Mouse (Mus musculus): ENCODE results near the gene Rbm10. TPM values are rescaled to one million over a fixed set of nuclear protein-coding genes. Genes with fewer than 3 reads are reported as not detected.
A peak's percentile ranks its signal among the peaks of the same experiment; 100 is the strongest.

The Rbm10 gene
- total RNA-seq, 1 experiment, result 57.9 TPM

GRCm38 (mm10) chrX:20644780-20645179, 27.5 kb downstream of the Rbm10 start:
- Histone ChIP-seq H3K9ac (ENCODE audit: insufficient read depth, low read depth, low read length, poor library complexity, severe bottlenecking) (no peak overlapping the region), H3K9me3 (ENCODE audit: control insufficient read depth, insufficient read depth, low read depth, low read length) (no peaks in the 10 kb centered on the region), H3K4me3 (ENCODE audit: insufficient read depth in 1 of 2, low read depth in 1 of 2, low read length in 2 of 2, poor library complexity in 1 of 2, severe bottlenecking in 1 of 2) (no peak overlapping the region), H3K27ac (ENCODE audit: insufficient read depth, low read depth, low read length, poor library complexity, severe bottlenecking) (no peak overlapping the region), H3K4me1 (ENCODE audit: control insufficient read depth in 2 of 2, insufficient read depth in 2 of 2, low read length in 2 of 2, poor library complexity in 1 of 2) (no peaks in the 10 kb centered on the region), H3K36me3 (ENCODE audit: control insufficient read depth, insufficient read depth, low read length, poor library complexity, severe bottlenecking) (peaks cover 56% of the 10 kb centered on the region)
- in situ Hi-C loops (cut with MboI; ENCODE audit: low sequenced_read_pairs in 2 of 2, unreplicated experiment in 2 of 2), result no loop called here
- TF ChIP-seq ZNF384 (IDR thresholded peaks at IDR 0.05; ENCODE audit: low read depth, low read length) (no peak), MAFK (IDR thresholded peaks at IDR 0.05; ENCODE audit: insufficient read depth, low read depth, low read length) (no peak), HCFC1 (IDR thresholded peaks at IDR 0.05; ENCODE audit: borderline replicate concordance, insufficient read depth, low read length) (no peak), ZC3H11A (IDR thresholded peaks at IDR 0.05; ENCODE audit: borderline replicate concordance, low read depth, low read length) (no peak), CHD2 (IDR thresholded peaks at IDR 0.05; ENCODE audit: low read depth, low read length) (no peak)
- DNase-seq (ENCODE audit: low read depth, low spot score), result no peak

- Histone ChIP-seq H3K4me3 (ENCODE audit: insufficient read depth in 1 of 2, low read depth in 1 of 2, low read length in 2 of 2, poor library complexity in 1 of 2, severe bottlenecking in 1 of 2) (peak overlapping the region; percentile 60 to 80; a peak in 3 of 4 replicates), H3K36me3 (ENCODE audit: control insufficient read depth, insufficient read depth, low read length, poor library complexity, severe bottlenecking) (no peaks in the 10 kb centered on the region; the same call in 1 of the 2 replicates), H3K27ac (ENCODE audit: insufficient read depth, low read depth, low read length, poor library complexity, severe bottlenecking) (no peak overlapping the region), H3K4me1 (ENCODE audit: control insufficient read depth in 2 of 2, insufficient read depth in 2 of 2, low read length in 2 of 2, poor library complexity in 1 of 2) (no peaks in the 10 kb centered on the region), H3K9me3 (ENCODE audit: control insufficient read depth, insufficient read depth, low read depth, low read length) (no peaks in the 10 kb centered on the region), H3K9ac (ENCODE audit: insufficient read depth, low read depth, low read length, poor library complexity, severe bottlenecking) (no peak overlapping the region)
- in situ Hi-C loops (cut with MboI; ENCODE audit: low sequenced_read_pairs in 2 of 2, unreplicated experiment in 2 of 2), result no loop called here
- TF ChIP-seq CHD2 (IDR thresholded peaks at IDR 0.05; ENCODE audit: low read depth, low read length) (no peak), MAFK (IDR thresholded peaks at IDR 0.05; ENCODE audit: insufficient read depth, low read depth, low read length) (no peak), ZNF384 (IDR thresholded peaks at IDR 0.05; ENCODE audit: low read depth, low read length) (no peak), ZC3H11A (IDR thresholded peaks at IDR 0.05; ENCODE audit: borderline replicate concordance, low read depth, low read length) (no peak), HCFC1 (IDR thresholded peaks at IDR 0.05; ENCODE audit: borderline replicate concordance, insufficient read depth, low read length) (no peak)
- DNase-seq (ENCODE audit: low read depth, low spot score), result no peak
These were observed 40.3 kb downstream of the Rbm10 start for GRCm38 (mm10) chrX:20657593-20657992.

GRCm38 (mm10) chrX:20658026-20658652, 40.8 kb downstream of the Rbm10 start, which contains the start of gene Uba1:
Gene Uba1 (plus strand): TSS chrX:20658326.
- TF ChIP-seq CHD2 (IDR thresholded peaks at IDR 0.05; ENCODE audit: low read depth, low read length) (no peak), MAFK (IDR thresholded peaks at IDR 0.05; ENCODE audit: insufficient read depth, low read depth, low read length) (no peak), ZC3H11A (IDR thresholded peaks at IDR 0.05; ENCODE audit: borderline replicate concordance, low read depth, low read length) (no peak), HCFC1 (IDR thresholded peaks at IDR 0.05; ENCODE audit: borderline replicate concordance, insufficient read depth, low read length) (peak; percentile 91), ZNF384 (IDR thresholded peaks at IDR 0.05; ENCODE audit: low read depth, low read length) (peak; percentile 74)
- Histone ChIP-seq H3K4me1 (ENCODE audit: control insufficient read depth in 2 of 2, insufficient read depth in 2 of 2, low read length in 2 of 2, poor library complexity in 1 of 2) (no peaks in the 10 kb centered on the region), H3K36me3 (ENCODE audit: control insufficient read depth, insufficient read depth, low read length, poor library complexity, severe bottlenecking) (no peaks in the 10 kb centered on the region; the same call in 1 of the 2 replicates), H3K4me3 (ENCODE audit: insufficient read depth in 1 of 2, low read depth in 1 of 2, low read length in 2 of 2, poor library complexity in 1 of 2, severe bottlenecking in 1 of 2) (peak within 1 kb of the TSS; percentile 78 to 80), H3K9ac (ENCODE audit: insufficient read depth, low read depth, low read length, poor library complexity, severe bottlenecking) (peak within 1 kb of the TSS; percentile 84), H3K27ac (ENCODE audit: insufficient read depth, low read depth, low read length, poor library complexity, severe bottlenecking) (peak within 1 kb of the TSS; percentile 28; the same call in 1 of the 2 replicates), H3K9me3 (ENCODE audit: control insufficient read depth, insufficient read depth, low read depth, low read length) (no peaks in the 10 kb centered on the region)
- peak; percentile 69 for DNase-seq (ENCODE audit: low read depth, low spot score)
- in situ Hi-C loops (cut with MboI; ENCODE audit: low sequenced_read_pairs in 2 of 2, unreplicated experiment in 2 of 2), result no loop called here

- no peaks in the 10 kb centered on the region for H3K9me3 ChIP-seq (ENCODE audit: control insufficient read depth, insufficient read depth, low read depth, low read length)
- no peaks in the 10 kb centered on the region; the same call in 1 of the 2 replicates for H3K36me3 ChIP-seq (ENCODE audit: control insufficient read depth, insufficient read depth, low read length, poor library complexity, severe bottlenecking)
- TF ChIP-seq ZNF384 (IDR thresholded peaks at IDR 0.05; ENCODE audit: low read depth, low read length) (peak; percentile 69; the same call in 1 of the 2 replicates), ZC3H11A (IDR thresholded peaks at IDR 0.05; ENCODE audit: borderline replicate concordance, low read depth, low read length) (no peak), CHD2 (IDR thresholded peaks at IDR 0.05; ENCODE audit: low read depth, low read length) (no peak), HCFC1 (IDR thresholded peaks at IDR 0.05; ENCODE audit: borderline replicate concordance, insufficient read depth, low read length) (no peak)
- H3K4me1 ChIP-seq (ENCODE audit: control insufficient read depth in 2 of 2, insufficient read depth in 2 of 2, low read length in 2 of 2, poor library complexity in 1 of 2), result no peaks in the 10 kb centered on the region
- H3K9ac ChIP-seq (ENCODE audit: insufficient read depth, low read depth, low read length, poor library complexity, severe bottlenecking), result peak overlapping the region; percentile 84
- no peak for DNase-seq (ENCODE audit: low read depth, low spot score)
- in situ Hi-C loops (cut with MboI; ENCODE audit: low sequenced_read_pairs in 2 of 2, unreplicated experiment in 2 of 2), result no loop called here
- peak overlapping the region; percentile 78 to 80 for H3K4me3 ChIP-seq (ENCODE audit: insufficient read depth in 1 of 2, low read depth in 1 of 2, low read length in 2 of 2, poor library complexity in 1 of 2, severe bottlenecking in 1 of 2)
- H3K27ac ChIP-seq (ENCODE audit: insufficient read depth, low read depth, low read length, poor library complexity, severe bottlenecking), result no peak overlapping the region
These were observed 41.6 kb downstream of the Rbm10 start for GRCm38 (mm10) chrX:20658891-20659406.

Data from ES-E14 (cell line).